Mouse (Mus musculus) midbrain, embryonic 14.5 days (tissue): ENCODE measurements around the gene Rpl36a-ps1. TPM values are rescaled to one million over a fixed set of nuclear protein-coding genes. Genes with fewer than 3 reads are reported as not detected.

Experiments used
- ATAC-seq: fragments of 200-750 bp; cut with Nextera tagmentation; 2 replicates; pipeline ENCODE4 v1.8.0; 2017; ENCODE audit warnings: moderate number of reproducible peaks, moderate library complexity; ENCODE audit not compliant: low FRiP score, low TSS enrichment
- DNase-seq: peaks from one replicate; pipeline ENCODE4 v3.0.0-alpha.2; 2015
- H3K27ac ChIP-seq: fragments of 300-500 bp; sonication (generic); replicated peaks from 2 replicates; pipeline ENCODE4 v1.5.1; 2014; ENCODE audit warnings: mild to moderate bottlenecking, low read depth, low read length, moderate library complexity
- H3K27me3 ChIP-seq: fragments of 300-500 bp; sonication (generic); 2 replicates; pipeline ENCODE4 v1.6.1; 2014; ENCODE audit warnings: low read length, control low read depth, mixed read lengths; ENCODE audit not compliant: control insufficient read depth, insufficient read depth
- H3K36me3 ChIP-seq: fragments of 300-500 bp; sonication (generic); 2 replicates; pipeline ENCODE4 v1.6.1; 2014; ENCODE audit warnings: low read length, control low read depth; ENCODE audit not compliant: control insufficient read depth, insufficient read depth
- H3K4me1 ChIP-seq: fragments of 300-500 bp; sonication (generic); 2 replicates; pipeline ENCODE4 v1.6.1; 2014; ENCODE audit warnings: mild to moderate bottlenecking, antibody characterized with exemption, low read length, control low read depth; ENCODE audit not compliant: control insufficient read depth, insufficient read depth
- H3K4me2 ChIP-seq: fragments of 300-500 bp; sonication (generic); 2 replicates; pipeline ENCODE4 v1.6.1; 2014; ENCODE audit warnings: mild to moderate bottlenecking, low read length, moderate library complexity
- H3K4me3 ChIP-seq: fragments of 300-500 bp; sonication (generic); replicated peaks from 2 replicates; pipeline ENCODE4 v1.5.1; 2014; ENCODE audit warnings: low read depth, low read length
- H3K9ac ChIP-seq: fragments of 300-500 bp; sonication (generic); replicated peaks from 2 replicates; pipeline ENCODE4 v1.6.1; 2014; ENCODE audit warnings: mild to moderate bottlenecking, low read length, moderate library complexity
- H3K9me3 ChIP-seq: fragments of 300-500 bp; sonication (generic); 2 replicates; pipeline ENCODE4 v1.6.1; 2016; ENCODE audit warnings: low read length, control low read depth, mixed read lengths; ENCODE audit not compliant: control insufficient read depth
- WGBS: fragments of 180-500 bp; shearing (Covaris S2); extraction: QIAGEN DNeasy Blood & Tissue Kit; methylation state at CpG from one replicate; pipeline ENCODE4 v1.1.7; 2014; 5-methylcytosine and 5-hydroxymethylcytosine counted together
- polyA plus RNA-seq: library from polyadenylated mRNA; unstranded; fragments of >200 nt; fragmentation: Nextera tagmentation; extraction: Ambion mirVana; gene quantifications from 2 replicates; pipeline ENCODE4 v1.2.1, GENCODE M21; 2014

Gene Rpl36a-ps1
- polyA plus RNA-seq, 1 experiment from 2014 or later = not detected

DNA sequence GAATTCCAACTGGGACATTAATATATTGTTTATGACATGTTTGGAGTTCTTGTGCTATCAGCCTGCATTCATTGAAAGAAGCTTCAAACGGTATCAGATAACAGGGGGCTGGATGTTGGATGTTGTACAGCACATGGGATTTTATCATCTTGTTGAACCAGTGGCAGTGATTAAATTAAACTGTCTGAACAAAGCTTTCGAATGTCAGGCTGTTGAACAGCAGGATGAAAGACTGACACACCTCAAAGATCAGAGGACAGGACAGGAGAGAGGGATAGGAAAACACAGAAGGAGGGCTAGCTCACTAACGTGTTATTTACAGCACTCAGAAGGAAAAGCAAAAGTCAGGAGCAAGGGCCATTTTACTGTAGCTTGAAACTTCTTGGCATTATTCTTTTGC lies 4.3 kb downstream of the Rpl36a-ps1 start:
- 18% methylated on average over 3 of the region's 3 CpGs for WGBS
- ATAC-seq (no peak), DNase-seq (no peak)
- Histone ChIP-seq H3K27ac (no peak overlapping the region), H3K4me2 (no peak overlapping the region), H3K36me3 (no peaks in the 10 kb centered on the region), H3K9ac (no peak overlapping the region), H3K9me3 (no peaks in the 10 kb centered on the region), H3K4me1 (no peaks in the 10 kb centered on the region), H3K4me3 (no peak overlapping the region), H3K27me3 (no peaks in the 10 kb centered on the region)

- H3K27me3 ChIP-seq = no peaks in the 10 kb centered on the region
- H3K4me3 ChIP-seq = no peak overlapping the region
- H3K9ac ChIP-seq = no peak overlapping the region
- DNase-seq (peak; percentile 35), ATAC-seq (no peak)
- H3K36me3 ChIP-seq = no peaks in the 10 kb centered on the region
- H3K4me2 ChIP-seq = no peak overlapping the region
- no peak overlapping the region for H3K27ac ChIP-seq
- 17% methylated on average over 4 of the region's 4 CpGs for WGBS
- no peaks in the 10 kb centered on the region for H3K4me1 ChIP-seq
- H3K9me3 ChIP-seq = no peaks in the 10 kb centered on the region
Observed at GRCm38 (mm10) chr14:98971921-98972320, 22.2 kb downstream of the Rpl36a-ps1 start.

- Histone ChIP-seq H3K4me3 (no peak overlapping the region), H3K9me3 (no peaks in the 10 kb centered on the region), H3K36me3 (no peaks in the 10 kb centered on the region), H3K9ac (no peak overlapping the region), H3K27ac (no peak overlapping the region), H3K27me3 (no peaks in the 10 kb centered on the region), H3K4me2 (no peak overlapping the region), H3K4me1 (0 out of 2 replicates have a peak, but pooled peaks cover 3% of the 10 kb centered on the region)
- ATAC-seq (peak; percentile 58; the same call in 1 of the 2 replicates), DNase-seq (peak; percentile 66)
- whole genome bisulfite sequencing = 70% methylated on average over 17 of the region's 17 CpGs
Observed at GRCm38 (mm10) chr14:98958978-98959658, 35.0 kb downstream of the Rpl36a-ps1 start.

- no peaks in the 10 kb centered on the region for H3K9me3 ChIP-seq
- no peaks in the 10 kb centered on the region for H3K27me3 ChIP-seq
- 93% methylated on average over 9 of the region's 9 CpGs for WGBS
- no peak overlapping the region for H3K9ac ChIP-seq
- no peak for ATAC-seq
- H3K4me2 ChIP-seq = no peak overlapping the region
- H3K27ac ChIP-seq = no peak overlapping the region
- no peaks in the 10 kb centered on the region for H3K36me3 ChIP-seq
- no peak overlapping the region for H3K4me3 ChIP-seq
- H3K4me1 ChIP-seq = 0 out of 2 replicates have a peak, but pooled peaks cover 3% of the 10 kb centered on the region
- DNase-seq = no peak
Observed at GRCm38 (mm10) chr14:98956788-98957187, 37.3 kb downstream of the Rpl36a-ps1 start.

DNA sequence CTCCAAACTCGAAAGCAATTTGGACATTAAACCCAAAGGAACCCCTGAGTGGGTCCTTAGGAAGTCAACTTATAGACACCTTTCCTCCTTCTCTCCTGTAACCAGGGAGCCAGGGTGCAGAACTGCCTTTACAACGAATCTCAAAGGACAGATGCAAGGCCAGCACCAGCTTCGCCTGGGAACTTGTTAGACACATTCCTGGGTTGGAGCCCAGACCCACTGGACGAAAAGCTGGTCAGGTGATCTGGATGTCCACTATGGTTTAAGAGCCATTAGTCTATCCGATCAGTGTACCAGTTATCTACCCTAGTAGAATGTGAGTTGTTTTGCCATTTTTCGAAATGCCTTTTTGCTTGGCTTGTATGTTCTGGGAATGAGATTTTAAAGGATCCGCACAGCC lies 41.7 kb downstream of the Rpl36a-ps1 start:
- Histone ChIP-seq H3K4me3 (no peak overlapping the region), H3K27ac (no peak overlapping the region), H3K27me3 (no peaks in the 10 kb centered on the region), H3K36me3 (no peaks in the 10 kb centered on the region), H3K4me2 (no peak overlapping the region), H3K9ac (no peak overlapping the region), H3K9me3 (no peaks in the 10 kb centered on the region), H3K4me1 (no peaks in the 10 kb centered on the region)
- no peak for ATAC-seq
- WGBS = 91% methylated on average over 7 of the region's 7 CpGs
- no peak for DNase-seq

- DNase-seq (peak; percentile 46), ATAC-seq (no peak)
- H3K4me3 ChIP-seq = no peak overlapping the region
- no peak overlapping the region for H3K9ac ChIP-seq
- no peaks in the 10 kb centered on the region for H3K27me3 ChIP-seq
- H3K4me2 ChIP-seq = no peak overlapping the region
- H3K27ac ChIP-seq = no peak overlapping the region
- H3K9me3 ChIP-seq = no peaks in the 10 kb centered on the region
- WGBS = 74% methylated on average over 4 of the region's 4 CpGs
- no peaks in the 10 kb centered on the region for H3K4me1 ChIP-seq
- H3K36me3 ChIP-seq = no peaks in the 10 kb centered on the region
Observed at GRCm38 (mm10) chr14:98951626-98952290, 42.4 kb downstream of the Rpl36a-ps1 start.

Other genes starting within 250 kb of the Rpl36a-ps1 start
- 108 and 112 TPM in 2 replicates for gene Mzt1, start 51.8 kb upstream of the Rpl36a-ps1 start, polyA plus RNA-seq
- gene Bora, start 51.9 kb upstream of the Rpl36a-ps1 start, polyA plus RNA-seq = 10.6 and 16.4 TPM in 2 replicates
- gene Pibf1, start 105.1 kb upstream of the Rpl36a-ps1 start, polyA plus RNA-seq = 18.5 and 19.3 TPM in 2 replicates
- 23.5 and 34.2 TPM in 2 replicates for gene Dis3, start 105.5 kb upstream of the Rpl36a-ps1 start, polyA plus RNA-seq